Mouse (Mus musculus) cortical plate, adult 2 months (tissue): ENCODE data around the gene Tet1.

ENCODE experiments used
- CTCF ChIP-seq: fragments of 200-500 bp; IDR thresholded peaks from 2 replicates; pipeline ENCODE4 v1.5.1; 2011; ENCODE audit warnings: mild to moderate bottlenecking, control low read depth, low read length; ENCODE audit not compliant: insufficient read depth; ENCODE audit errors: extremely low read depth
- POLR2A ChIP-seq: fragments of 200-500 bp; IDR thresholded peaks from 2 replicates; pipeline ENCODE4 v1.6.1; 2011; ENCODE audit warnings: mild to moderate bottlenecking, low read length, control low read depth; ENCODE audit not compliant: insufficient read depth; ENCODE audit errors: extremely low read depth

GRCm38 (mm10) chr10:62948551-62948950 lies 39.8 kb upstream of the Tet1 start:
- TF ChIP-seq CTCF, result no peak
- no peak for TF ChIP-seq POLR2A
